Mouse (Mus musculus) left cerebral cortex, postnatal 14 days (tissue): Measurements from ENCODE around the gene Pak1ip1. TPM values are rescaled to one million over a fixed set of nuclear protein-coding genes. Genes with fewer than 3 reads are reported as not detected.

Source experiments
- DNase-seq, 2 experiments: peaks; one replicate each; pipeline ENCODE4 v3.0.0; 2021 to 2022; ENCODE audit warnings: low spot score in 2 of 2, mixed read lengths in 1 of 2
- intact Hi-C: fragments of 180-260 bp; cut with DNase I; formaldehyde crosslinking; loops from one replicate; pipeline ENCODE4 v1.15.1; 2025
- total RNA-seq, 2 experiments: library from RNA; stranded (reverse); gene quantifications; 2 replicates each; pipeline ENCODE4 v1.2.3; 2021

Gene Pak1ip1
- total RNA-seq, 2 experiments from 2014 or later, result 35.8 to 36.9 TPM

GRCm38 (mm10) chr13:41051965-41052364 is 51.1 kb downstream of the Pak1ip1 start:
- no peak for DNase-seq
- intact Hi-C loops, result no loop called here

Other genes starting within 250 kb of the Pak1ip1 start
- 10 to 100 TPM; 10.7 to 12.9 TPM for gene Gcnt2, start 141.3 kb upstream of the Pak1ip1 start, total RNA-seq
- 10 to 100 TPM; 70.8 to 71.4 TPM for gene Tmem14c, start 15.3 kb downstream of the Pak1ip1 start, total RNA-seq
- gene Mak, start 78.7 kb downstream of the Pak1ip1 start, total RNA-seq, result 1 to 10 TPM; 1.4 to 2.0 TPM
- not detected for gene Gcm2, start 110.0 kb downstream of the Pak1ip1 start, total RNA-seq
- gene Sycp2l, start 113.3 kb downstream of the Pak1ip1 start, total RNA-seq, result not detected
- gene Elovl2, start 219.4 kb downstream of the Pak1ip1 start, total RNA-seq, result 10 to 100 TPM; 35.2 to 37.2 TPM
- gene Smim13, start 248.8 kb downstream of the Pak1ip1 start, total RNA-seq, result 100 to 1,000 TPM; 180 to 182 TPM